Mouse (Mus musculus) CD8-positive naive resting alpha-beta T cell, adult 2 months (primary cell): ENCODE measurements around the gene Gm13539.

Source experiments
- DNase-seq, 2 experiments: peaks; one replicate each; pipeline ENCODE4 v3.0.0; 2022; ENCODE audit warnings: low read depth in 2 of 2, low spot score in 2 of 2

Gene Gm13539

GRCm38 (mm10) chr2:25824751-25825150, 42.7 kb downstream of the Gm13539 start:
- no peak for DNase-seq

- peak; percentile 42 to 51 for DNase-seq
Measured at GRCm38 (mm10) chr2:25828344-25828947, 46.4 kb downstream of the Gm13539 start.

- DNase-seq, result no peak
Measured at GRCm38 (mm10) chr2:25830786-25831185, 48.7 kb downstream of the Gm13539 start.

- DNase-seq, result peak; percentile 52 to 58
Measured at GRCm38 (mm10) chr2:25836291-25836690, 54.2 kb downstream of the Gm13539 start.
